Mouse (Mus musculus): ENCODE measurements around the gene Gstm6. TPM values are rescaled to one million over a fixed set of nuclear protein-coding genes. Genes with fewer than 3 reads are reported as not detected.
"Not testable (repeated sequence)": the region's sequence is repeated elsewhere in the genome, so short reads cannot be mapped to it uniquely, and the experiment has no call there.

Gene Gstm6
- total RNA-seq (2014; fragmentation: Nextera tagmentation) = not detected in 2 replicates
- total RNA-seq (2017) = 0.12 and 0.16 TPM in 2 replicates
- polyA plus RNA-seq (2012) = not detected in 2 replicates

GRCm38 (mm10) chr3:107943239-107943990 is at the start of gene Gstm6:
Gene Gstm6, minus strand, starts transcription at chr3:107943749.
- TF ChIP-seq CTCF (IDR thresholded peaks at IDR 0.05; ENCODE audit: low read depth, low read length) (no peak), TAL1 (conservative IDR thresholded peaks at IDR 0.05; ENCODE audit: low read depth, low read length) (no peak), GATA2 (IDR thresholded peaks at IDR 0.05; ENCODE audit: borderline replicate concordance, low read depth, low read length) (no peak), POLR2AphosphoS5 (IDR thresholded peaks at IDR 0.05; ENCODE audit: insufficient replicate concordance, low read depth, low read length) (no peak), GATA1 (IDR thresholded peaks at IDR 0.05; ENCODE audit: borderline replicate concordance, low read length) (no peak)
- no peak within 1 kb of the TSS for H3K4me3 ChIP-seq (ENCODE audit: low read depth, low read length)
- peaks cover 2% of the 10 kb centered on the region; the same call in 1 of the 2 replicates for H3K4me1 ChIP-seq (ENCODE audit: insufficient read depth, low read depth, low read length)
- ATAC-seq (ENCODE audit: extremely low read depth, insufficient number of reproducible peaks, low FRiP score, poor library complexity, severe bottlenecking) = no peak
- no peaks in the 10 kb centered on the region for H3K36me3 ChIP-seq (replicated peaks)
- no peak for DNase-seq (ENCODE audit: low spot score)
- peaks cover 4% of the 10 kb centered on the region; the same call in 1 of the 2 replicates for H3K27me3 ChIP-seq (ENCODE audit: insufficient read depth, low read length)
- H3K9me3 ChIP-seq (replicated peaks) = no peaks in the 10 kb centered on the region

GRCm38 (mm10) chr3:107986041-107986562 is 42.6 kb upstream of the Gstm6 start, which contains the start of gene Gstm2:
Gene Gstm2, minus strand, starts transcription at chr3:107986453.
- H3K36me3 ChIP-seq (replicated peaks) = no peaks in the 10 kb centered on the region
- peaks cover 30% of the 10 kb centered on the region; the same call in 1 of the 2 replicates for H3K27me3 ChIP-seq (ENCODE audit: insufficient read depth, low read length)
- H3K4me1 ChIP-seq (ENCODE audit: insufficient read depth, low read depth, low read length) = no peaks in the 10 kb centered on the region
- H3K4me3 ChIP-seq (ENCODE audit: low read depth, low read length) = no peak within 1 kb of the TSS
- ATAC-seq (ENCODE audit: extremely low read depth, insufficient number of reproducible peaks, low FRiP score, poor library complexity, severe bottlenecking) (no peak), DNase-seq (ENCODE audit: low spot score) (no peak)
- TF ChIP-seq GATA2 (IDR thresholded peaks at IDR 0.05; ENCODE audit: borderline replicate concordance, low read depth, low read length) = no peak
- no peak for TF ChIP-seq CTCF (IDR thresholded peaks at IDR 0.05; ENCODE audit: low read depth, low read length)
- TF ChIP-seq POLR2AphosphoS5 (IDR thresholded peaks at IDR 0.05; ENCODE audit: insufficient replicate concordance, low read depth, low read length) = no peak
- TF ChIP-seq GATA1 (IDR thresholded peaks at IDR 0.05; ENCODE audit: borderline replicate concordance, low read length) = no peak
- TF ChIP-seq TAL1 (conservative IDR thresholded peaks at IDR 0.05; ENCODE audit: low read depth, low read length) = no peak
- H3K9me3 ChIP-seq (replicated peaks) = no peaks in the 10 kb centered on the region

- H3K27me3 ChIP-seq (ENCODE audit: insufficient read depth, low read length) = peaks cover 30% of the 10 kb centered on the region; the same call in 1 of the 2 replicates
- not testable (repeated sequence) for DNase-seq (ENCODE audit: low spot score); H3K9me3 ChIP-seq (replicated peaks); H3K36me3 ChIP-seq (replicated peaks); H3K4me1 ChIP-seq (ENCODE audit: insufficient read depth, low read depth, low read length); H3K4me3 ChIP-seq (ENCODE audit: low read depth, low read length); ATAC-seq (ENCODE audit: extremely low read depth, insufficient number of reproducible peaks, low FRiP score, poor library complexity, severe bottlenecking)
These were observed 41.6 kb upstream of the Gstm6 start for GRCm38 (mm10) chr3:107985141-107985540.

- H3K27me3 ChIP-seq (ENCODE audit: insufficient read depth, low read length) = peaks cover 31% of the 10 kb centered on the region; the same call in 1 of the 2 replicates
- H3K4me3 ChIP-seq (ENCODE audit: low read depth, low read length) = no peak overlapping the region
- no peaks in the 10 kb centered on the region for H3K36me3 ChIP-seq (replicated peaks)
- no peaks in the 10 kb centered on the region for H3K9me3 ChIP-seq (replicated peaks)
- no peak for TF ChIP-seq CTCF (IDR thresholded peaks at IDR 0.05; ENCODE audit: low read depth, low read length)
- TF ChIP-seq POLR2AphosphoS5 (IDR thresholded peaks at IDR 0.05; ENCODE audit: insufficient replicate concordance, low read depth, low read length) = no peak
- no peak for TF ChIP-seq GATA1 (IDR thresholded peaks at IDR 0.05; ENCODE audit: borderline replicate concordance, low read length)
- no peak for TF ChIP-seq GATA2 (IDR thresholded peaks at IDR 0.05; ENCODE audit: borderline replicate concordance, low read depth, low read length)
- no peak for TF ChIP-seq TAL1 (conservative IDR thresholded peaks at IDR 0.05; ENCODE audit: low read depth, low read length)
- H3K4me1 ChIP-seq (ENCODE audit: insufficient read depth, low read depth, low read length) = no peaks in the 10 kb centered on the region
- DNase-seq (ENCODE audit: low spot score) = no peak
- no peak for ATAC-seq (ENCODE audit: extremely low read depth, insufficient number of reproducible peaks, low FRiP score, poor library complexity, severe bottlenecking)
These were observed 40.9 kb upstream of the Gstm6 start for GRCm38 (mm10) chr3:107984471-107984870.

- Histone ChIP-seq H3K4me3 (ENCODE audit: low read depth, low read length) (no peak overlapping the region), H3K9me3 (replicated peaks) (no peaks in the 10 kb centered on the region), H3K36me3 (replicated peaks) (no peaks in the 10 kb centered on the region), H3K4me1 (ENCODE audit: insufficient read depth, low read depth, low read length) (no peaks in the 10 kb centered on the region), H3K27me3 (ENCODE audit: insufficient read depth, low read length) (peaks cover 33% of the 10 kb centered on the region; the same call in 1 of the 2 replicates)
- ATAC-seq (ENCODE audit: extremely low read depth, insufficient number of reproducible peaks, low FRiP score, poor library complexity, severe bottlenecking) (no peak), DNase-seq (ENCODE audit: low spot score) (no peak)
- TF ChIP-seq GATA2 (IDR thresholded peaks at IDR 0.05; ENCODE audit: borderline replicate concordance, low read depth, low read length) (no peak), POLR2AphosphoS5 (IDR thresholded peaks at IDR 0.05; ENCODE audit: insufficient replicate concordance, low read depth, low read length) (no peak)
These were observed 40.2 kb upstream of the Gstm6 start for GRCm38 (mm10) chr3:107983771-107984170.

- no peak for TF ChIP-seq GATA2 (IDR thresholded peaks at IDR 0.05; ENCODE audit: borderline replicate concordance, low read depth, low read length)
- no peak for TF ChIP-seq POLR2AphosphoS5 (IDR thresholded peaks at IDR 0.05; ENCODE audit: insufficient replicate concordance, low read depth, low read length)
- no peak for TF ChIP-seq CTCF (IDR thresholded peaks at IDR 0.05; ENCODE audit: low read depth, low read length)
- TF ChIP-seq GATA1 (IDR thresholded peaks at IDR 0.05; ENCODE audit: borderline replicate concordance, low read length) = no peak
- TF ChIP-seq TAL1 (conservative IDR thresholded peaks at IDR 0.05; ENCODE audit: low read depth, low read length) = no peak
- H3K4me3 ChIP-seq (ENCODE audit: low read depth, low read length) = no peak overlapping the region
- H3K36me3 ChIP-seq (replicated peaks) = no peaks in the 10 kb centered on the region
- H3K4me1 ChIP-seq (ENCODE audit: insufficient read depth, low read depth, low read length) = no peaks in the 10 kb centered on the region
- DNase-seq (ENCODE audit: low spot score) (no peak), ATAC-seq (ENCODE audit: extremely low read depth, insufficient number of reproducible peaks, low FRiP score, poor library complexity, severe bottlenecking) (no peak)
- no peaks in the 10 kb centered on the region for H3K9me3 ChIP-seq (replicated peaks)
- H3K27me3 ChIP-seq (ENCODE audit: insufficient read depth, low read length) = peaks cover 33% of the 10 kb centered on the region; the same call in 1 of the 2 replicates
These were observed 39.2 kb upstream of the Gstm6 start for GRCm38 (mm10) chr3:107982726-107983125.

Measured in G1E (cell line).